Mouse (Mus musculus) liver, adult 2 months (tissue): ENCODE data around the gene Arhgef33. TPM values are rescaled to one million over a fixed set of nuclear protein-coding genes. Genes with fewer than 3 reads are reported as not detected.
A peak's percentile ranks its signal among the peaks of the same experiment; 100 is the strongest.

Source experiments
- DNase-seq: peaks from one replicate; pipeline ENCODE4 v3.0.0-alpha.2; 2011; ENCODE audit warnings: low read depth, low spot score; ENCODE audit errors: extremely low read depth
- H3K27ac ChIP-seq: fragments of 200-500 bp; replicated peaks from 2 replicates; pipeline ENCODE4 v1.5.1; 2012; ENCODE audit warnings: low read depth, mild to moderate bottlenecking, control low read depth, inconsistent platforms, low read length; ENCODE audit not compliant: insufficient read depth
- H3K27me3 ChIP-seq: fragments of 200-500 bp; 2 replicates; pipeline ENCODE4 v1.6.1; 2012; ENCODE audit warnings: mild to moderate bottlenecking, moderate library complexity, low read length, inconsistent platforms; ENCODE audit not compliant: control insufficient read depth, insufficient read depth
- H3K36me3 ChIP-seq: fragments of 200-500 bp; 2 replicates; pipeline ENCODE4 v1.6.1; 2012; ENCODE audit warnings: low read length, inconsistent platforms; ENCODE audit not compliant: control insufficient read depth, insufficient read depth
- H3K4me1 ChIP-seq: fragments of 200-500 bp; 2 replicates; pipeline ENCODE4 v1.6.1; 2011; ENCODE audit warnings: low read length; ENCODE audit not compliant: control insufficient read depth, insufficient read depth
- H3K4me3 ChIP-seq: fragments of 200-500 bp; 2 replicates; pipeline ENCODE4 v1.5.1; 2011; ENCODE audit warnings: low read depth, mild to moderate bottlenecking, control low read depth, low read length, moderate library complexity; ENCODE audit not compliant: insufficient read depth
- H3K79me2 ChIP-seq: fragments of 200-500 bp; 2 replicates; pipeline ENCODE4 v1.6.1; 2012; ENCODE audit warnings: inconsistent platforms, mild to moderate bottlenecking, low read length, moderate library complexity; ENCODE audit not compliant: control insufficient read depth, insufficient read depth
- H3K9ac ChIP-seq: fragments of 200-500 bp; 2 replicates; pipeline ENCODE4 v1.6.1; 2012; ENCODE audit warnings: low read depth, mild to moderate bottlenecking, control low read depth, inconsistent platforms, low read length
- CTCF ChIP-seq: fragments of 200-500 bp; IDR thresholded peaks from 2 replicates; pipeline ENCODE4 v1.5.1; 2011; ENCODE audit warnings: low read depth, low read length, control low read depth
- POLR2A ChIP-seq: fragments of 200-500 bp; IDR thresholded peaks from 2 replicates; pipeline ENCODE4 v1.6.1; 2011; ENCODE audit warnings: low read length, control low read depth; ENCODE audit not compliant: insufficient read depth; ENCODE audit errors: extremely low read depth
- WGBS: fragments of 180-500 bp; shearing (Covaris S2); methylation state at CpG from one replicate; pipeline ENCODE4 v1.1.7; 2018; 5-methylcytosine and 5-hydroxymethylcytosine counted together
- polyA plus RNA-seq: library from polyadenylated mRNA; depleted of rRNA; stranded (reverse); fragments of >200 nt; gene quantifications from 2 replicates; pipeline ENCODE4 v1.2.3, GENCODE M21; 2012
- total RNA-seq: library from RNA; depleted of rRNA; stranded (reverse); fragments of >200 nt; gene quantifications from 2 replicates; pipeline ENCODE4 v1.2.3, GENCODE M21; 2014

Arhgef33 gene
- total and polyA plus RNA-seq, 2 experiments: not detected

GRCm38 (mm10) chr17:80411182-80411581, 104.0 kb downstream of the Arhgef33 start:
- Histone ChIP-seq H3K4me1 (no peaks in the 10 kb centered on the region), H3K27me3 (no peaks in the 10 kb centered on the region), H3K79me2 (no peaks in the 10 kb centered on the region), H3K9ac (no peak overlapping the region), H3K36me3 (peaks cover 64% of the 10 kb centered on the region), H3K4me3 (no peak overlapping the region), H3K27ac (no peak overlapping the region)
- TF ChIP-seq POLR2A (no peak), CTCF (0 out of 2 replicates have a peak, but pooled peaks have one; percentile 0)
- DNase-seq: no peak
- 44% methylated on average over 1 of the region's 1 CpGs for WGBS

GRCm38 (mm10) chr17:80418572-80419210, 111.5 kb downstream of the Arhgef33 start:
- Histone ChIP-seq H3K27ac (no peak overlapping the region), H3K4me3 (no peak overlapping the region)
- WGBS: 90% methylated on average over 10 of the region's 10 CpGs

GRCm38 (mm10) chr17:80420998-80421397, 113.8 kb downstream of the Arhgef33 start:
- no peak for TF ChIP-seq CTCF
- no peak for TF ChIP-seq POLR2A
- no peak overlapping the region for H3K27ac ChIP-seq
- 86% methylated on average over 1 of the region's 1 CpGs for WGBS

More at GRCm38 (mm10) chr17:80418572-80419210, 111.5 kb downstream of the Arhgef33 start:
- TF ChIP-seq POLR2A: no peak
- TF ChIP-seq CTCF: no peak
- Histone ChIP-seq H3K79me2 (no peaks in the 10 kb centered on the region), H3K9ac (no peak overlapping the region), H3K36me3 (peaks cover 59% of the 10 kb centered on the region), H3K4me1 (no peaks in the 10 kb centered on the region), H3K27me3 (no peaks in the 10 kb centered on the region)
- DNase-seq: no peak

GRCm38 (mm10) chr17:80426171-80426570, 119.0 kb downstream of the Arhgef33 start:
- no peak overlapping the region for H3K27ac ChIP-seq
- 98% methylated on average over 7 of the region's 7 CpGs for WGBS
- no peaks in the 10 kb centered on the region for H3K4me1 ChIP-seq
- no peak for DNase-seq
- no peak overlapping the region for H3K9ac ChIP-seq
- no peaks in the 10 kb centered on the region for H3K27me3 ChIP-seq
- H3K79me2 ChIP-seq: no peaks in the 10 kb centered on the region; the same call in 1 of the 2 replicates
- H3K36me3 ChIP-seq: peaks cover 23% of the 10 kb centered on the region
- H3K4me3 ChIP-seq: no peak overlapping the region
- TF ChIP-seq CTCF (no peak), POLR2A (no peak)

More at GRCm38 (mm10) chr17:80420998-80421397, 113.8 kb downstream of the Arhgef33 start:
- H3K4me1 ChIP-seq: no peaks in the 10 kb centered on the region
- no peaks in the 10 kb centered on the region for H3K27me3 ChIP-seq
- no peak overlapping the region for H3K9ac ChIP-seq
- H3K4me3 ChIP-seq: no peak overlapping the region
- DNase-seq: no peak
- H3K36me3 ChIP-seq: peaks cover 54% of the 10 kb centered on the region
- no peaks in the 10 kb centered on the region for H3K79me2 ChIP-seq

GRCm38 (mm10) chr17:80426901-80427300, 119.7 kb downstream of the Arhgef33 start:
- WGBS: 84% methylated on average over 5 of the region's 5 CpGs
- no peak overlapping the region for H3K9ac ChIP-seq

GRCm38 (mm10) chr17:80427966-80428365, 120.8 kb downstream of the Arhgef33 start:
- Histone ChIP-seq H3K27me3 (no peaks in the 10 kb centered on the region), H3K9ac (no peak overlapping the region), H3K4me1 (no peaks in the 10 kb centered on the region), H3K79me2 (no peaks in the 10 kb centered on the region; the same call in 1 of the 2 replicates), H3K4me3 (no peak overlapping the region), H3K27ac (no peak overlapping the region), H3K36me3 (peaks cover 16% of the 10 kb centered on the region)
- TF ChIP-seq POLR2A (no peak), CTCF (no peak)
- DNase-seq: no peak
- WGBS: 75% methylated on average over 2 of the region's 2 CpGs

More at GRCm38 (mm10) chr17:80426901-80427300, 119.7 kb downstream of the Arhgef33 start:
- DNase-seq: no peak
- no peak for TF ChIP-seq POLR2A
- TF ChIP-seq CTCF: no peak
- H3K27ac ChIP-seq: no peak overlapping the region
- no peak overlapping the region for H3K4me3 ChIP-seq
- H3K36me3 ChIP-seq: peaks cover 23% of the 10 kb centered on the region
- no peaks in the 10 kb centered on the region for H3K4me1 ChIP-seq
- H3K27me3 ChIP-seq: no peaks in the 10 kb centered on the region
- no peaks in the 10 kb centered on the region; the same call in 1 of the 2 replicates for H3K79me2 ChIP-seq
